Comparison of ENCODE assay signal across 8 mouse cellular contexts in the genomic region with DNA sequence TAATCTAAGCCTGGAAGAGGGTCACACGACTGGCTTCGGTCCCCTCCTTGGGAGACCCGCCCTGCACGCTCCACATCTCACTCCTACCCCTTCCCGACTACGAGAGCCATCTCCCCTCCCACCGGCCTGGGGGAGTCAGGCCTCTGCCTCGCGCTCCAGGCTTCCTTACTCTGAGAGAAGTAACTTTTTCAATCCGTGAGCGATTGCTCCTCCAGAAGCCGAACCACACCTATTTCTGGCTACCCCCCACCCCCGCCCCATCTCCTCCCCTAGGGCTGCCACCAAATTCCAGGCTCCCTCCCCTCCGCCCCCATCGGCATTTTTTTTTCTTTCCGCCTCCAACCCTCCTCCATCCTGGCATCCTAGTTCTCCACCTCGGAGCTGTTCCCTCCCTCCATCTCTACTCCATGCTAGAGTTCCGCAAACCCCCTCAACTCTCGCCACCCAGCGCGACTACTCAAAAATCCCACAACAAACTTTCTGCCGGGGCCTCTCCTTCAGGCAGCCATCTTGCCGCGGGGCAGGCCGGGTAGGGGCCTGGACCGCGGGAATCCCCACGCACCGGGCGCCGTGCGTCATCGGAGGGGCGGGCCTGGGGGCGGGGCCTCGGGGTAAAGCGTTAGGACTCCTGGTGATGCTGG. TPM values are rescaled to one million over a fixed set of nuclear protein-coding genes. Genes with fewer than 3 reads are reported as not detected.
DNase-seq lines count a peak whose midpoint lies in the region; ATAC-seq lines count a peak whose summit lies in the region.

Tjap1 (minus strand) TSS at position 544 of the 641 bp plus-strand sequence.

- peaks cover 16% of the 10 kb centered on the region for H3K36me3 ChIP-seq in hindbrain, embryonic 13.5 days
- peaks cover 11% of the 10 kb centered on the region; the same call in 1 of the 2 replicates for H3K36me3 ChIP-seq in macrophage (ENCODE audit: inconsistent target)

- H3K4me2 ChIP-seq in hindbrain, embryonic 13.5 days: peak within 1 kb of the TSS; percentile 87

- H3K79me2 ChIP-seq in macrophage (ENCODE audit: inconsistent target): peaks cover 51% of the 10 kb centered on the region

- ATAC-seq in hindbrain, embryonic 13.5 days (ENCODE audit: low FRiP score): peak; percentile 96

- H3K27ac ChIP-seq in hindbrain, embryonic 13.5 days: peak within 1 kb of the TSS; percentile 81
- H3K27ac ChIP-seq in macrophage: peak within 1 kb of the TSS; percentile 38

- WGBS in hindbrain, embryonic 13.5 days: under 1% methylated on average over 36 of the region's 37 CpGs
- 1% methylated on average over 35 of the region's 37 CpGs for WGBS in macrophage (ENCODE audit: missing documents)

- peak within 1 kb of the TSS; percentile 61 for H3K4me3 ChIP-seq in hindbrain, embryonic 13.5 days
- H3K4me3 ChIP-seq in macrophage (ENCODE audit: inconsistent target): peak within 1 kb of the TSS; percentile 91

- H3K27me3 ChIP-seq in hindbrain, embryonic 13.5 days: no peaks in the 10 kb centered on the region

- peaks cover 27% of the 10 kb centered on the region for H3K4me1 ChIP-seq in hindbrain, embryonic 13.5 days (replicated peaks)

- H3K9ac ChIP-seq in hindbrain, embryonic 13.5 days: peak within 1 kb of the TSS; percentile 78

- peak; percentile 97 for DNase-seq in ZHBTc4 (ENCODE audit: low read depth, low spot score)
- DNase-seq in cerebellum, postnatal 25 days: peak; percentile 91 to 96
- peak; percentile 53 to 72 for DNase-seq in frontal cortex, postnatal 25 days (ENCODE audit: low spot score in 2 of 2)
- peak; percentile 81 to 83 for DNase-seq in layer of hippocampus, postnatal 36 days
- peak; percentile 78 for DNase-seq in retina, postnatal 7 days (ENCODE audit: low read depth, low spot score)
- peak; percentile 67 for DNase-seq in urinary bladder, adult 2 months (ENCODE audit: low spot score)

- no peaks in the 10 kb centered on the region for H3K9me3 ChIP-seq in hindbrain, embryonic 13.5 days

RNA-seq across cellular contexts. Expression of gene Tjap1, which starts in this region (rescaled TPM):
- 28.6 and 33.8 TPM in 2 replicates for polyA plus RNA-seq in hindbrain, embryonic 13.5 days (2015; fragmentation: Nextera tagmentation; extraction: Ambion mirVana)
- 10 to 100 TPM; 50.4 to 72.7 TPM for total RNA-seq in layer of hippocampus, postnatal 36 days (2021)
- total RNA-seq in macrophage (2018; cell fraction: chromatin; rRNA removed): 100 to 1,000 TPM in 7 of 26 experiments, 10 to 100 TPM in 19; 43.7 to 185 (median 67.4) TPM
- total RNA-seq in macrophage (2018; cell fraction: cytosol; rRNA removed): 10 to 100 TPM; 11.6 to 33.2 (median 15.6) TPM
- 10 to 100 TPM; 23.9 to 83.8 (median 51.3) TPM for total RNA-seq in macrophage (2018; cell fraction: nucleus; rRNA removed)
- polyA plus RNA-seq in macrophage (2018): 9.7 to 12.8 TPM (median 12.5 TPM) in 3 replicates
- 37.6 and 41.0 TPM in 2 replicates for polyA plus RNA-seq in urinary bladder, adult 2 months (2012; rRNA removed)

Comparison
In these comparisons a context has a peak if more than half of its experiments do, and no peak if none do; other contexts are left out.
1. Peak in every context shown above with its lines: DNase-seq, ATAC-seq, H3K4me3 ChIP-seq and H3K27ac ChIP-seq.